Mouse (Mus musculus): Measurements from ENCODE around the gene Tipin. TPM values are rescaled to one million over a fixed set of nuclear protein-coding genes. Genes with fewer than 3 reads are reported as not detected.

Tipin gene
- total and polyA plus RNA-seq, 3 experiments = 179 to 443 (median 204) TPM

DNA sequence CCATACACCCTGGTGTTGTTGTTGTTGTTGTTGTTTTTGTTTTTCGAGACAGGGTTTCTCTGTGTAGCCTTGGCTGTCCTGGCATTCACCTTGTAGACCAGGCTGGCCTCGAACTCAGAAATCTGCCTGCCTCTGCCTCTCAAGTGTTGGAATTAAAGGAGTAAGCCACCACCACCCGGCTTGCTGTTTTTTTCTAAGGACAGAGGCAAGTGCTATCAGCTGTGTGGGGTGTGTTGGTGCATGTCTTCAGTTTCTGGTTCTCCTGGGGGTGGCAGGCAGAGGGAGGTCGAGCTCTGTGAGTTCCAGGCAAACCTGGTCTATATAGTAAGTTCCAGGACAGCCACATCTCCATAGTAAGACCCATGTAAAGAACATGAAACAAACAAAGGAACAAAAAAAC is 7.1 kb upstream of the Tipin start:
- H3K27ac ChIP-seq (ENCODE audit: insufficient read depth, low read depth) = no peak overlapping the region
- H3K79me2 ChIP-seq (replicated peaks; ENCODE audit: control insufficient read depth, extremely low read depth, insufficient read depth, poor library complexity, severe bottlenecking) = no peaks in the 10 kb centered on the region
- TF ChIP-seq USF2 (conservative IDR thresholded peaks at IDR 0.05; ENCODE audit: low read depth, low read length) = no peak
- no peak for TF ChIP-seq KAT2A (IDR thresholded peaks at IDR 0.05; ENCODE audit: insufficient replicate concordance, low read length)
- no peak for TF ChIP-seq GABPA (IDR thresholded peaks at IDR 0.05; ENCODE audit: insufficient replicate concordance, low read depth, low read length)
- TF ChIP-seq RAD21 (IDR thresholded peaks at IDR 0.05; ENCODE audit: low read depth, low read length) = no peak
- no peak for TF ChIP-seq ZNF384 (IDR thresholded peaks at IDR 0.05; ENCODE audit: low read depth, low read length)
- TF ChIP-seq MAX (IDR thresholded peaks at IDR 0.05; ENCODE audit: low read length) = no peak
- no peak for TF ChIP-seq SMC3 (IDR thresholded peaks at IDR 0.05; ENCODE audit: low read depth, low read length)
- TF ChIP-seq NRF1 (IDR thresholded peaks at IDR 0.05; ENCODE audit: low read depth, low read length) = no peak
- no peak for TF ChIP-seq PAX5 (IDR thresholded peaks at IDR 0.05; ENCODE audit: low read length)
- no peak for TF ChIP-seq ELF1 (IDR thresholded peaks at IDR 0.05; ENCODE audit: low read depth, low read length)
- TF ChIP-seq POLR2A (IDR thresholded peaks at IDR 0.05; ENCODE audit: low read depth, low read length) = no peak
- no peak for TF ChIP-seq SIN3A (IDR thresholded peaks at IDR 0.05; ENCODE audit: low read length)
- TF ChIP-seq NELFE (IDR thresholded peaks at IDR 0.05; ENCODE audit: low read depth, low read length) = no peak
- no peak for TF ChIP-seq MAZ (IDR thresholded peaks at IDR 0.05; ENCODE audit: low read depth, low read length)
- no peak for TF ChIP-seq IRF4 (IDR thresholded peaks at IDR 0.05; ENCODE audit: low read depth, low read length)
- no peak for TF ChIP-seq USF1 (IDR thresholded peaks at IDR 0.05; ENCODE audit: low read depth, low read length)
- no peak for TF ChIP-seq MEF2A (IDR thresholded peaks at IDR 0.05; ENCODE audit: borderline replicate concordance, low read depth, low read length)
- no peak overlapping the region for H3K9ac ChIP-seq (ENCODE audit: insufficient read depth, low read depth)
- H3K4me2 ChIP-seq (ENCODE audit: insufficient read depth, low read depth, poor library complexity, severe bottlenecking) = no peak overlapping the region
- peaks cover 0 to 15% of the 10 kb centered on the region in 2 experiments; a peak in 3 of 4 replicates for H3K4me1 ChIP-seq (ENCODE audit: control insufficient read depth in 1 of 2, insufficient read depth in 2 of 2)
- DNase-seq (ENCODE audit: extremely low read depth) = no peak
- no peaks in the 10 kb centered on the region for H3K36me3 ChIP-seq (replicated peaks in 1 of 2; ENCODE audit: control insufficient read depth in 1 of 2, insufficient read depth in 1 of 2, low read length in 1 of 2)
- H3K27me3 ChIP-seq (replicated peaks) = no peaks in the 10 kb centered on the region
- no peak overlapping the region for H3K4me3 ChIP-seq (replicated peaks in 1 of 3; ENCODE audit: low read depth in 2 of 3, low read length in 2 of 3, poor library complexity in 1 of 3)
- dilution Hi-C loops (cut with MboI; ENCODE audit: extremely low pct_ligation_motif_present, extremely low pct_unique_long_range_greater_than_20kb, low sequenced_read_pairs) = no loop called here
- in situ Hi-C loops (cut with MboI; ENCODE audit: low pct_ligation_motif_present, low pct_unique_long_range_greater_than_20kb, low sequenced_read_pairs) = no loop called here
- H3K9me3 ChIP-seq (replicated peaks; ENCODE audit: low read length) = no peaks in the 10 kb centered on the region

DNA sequence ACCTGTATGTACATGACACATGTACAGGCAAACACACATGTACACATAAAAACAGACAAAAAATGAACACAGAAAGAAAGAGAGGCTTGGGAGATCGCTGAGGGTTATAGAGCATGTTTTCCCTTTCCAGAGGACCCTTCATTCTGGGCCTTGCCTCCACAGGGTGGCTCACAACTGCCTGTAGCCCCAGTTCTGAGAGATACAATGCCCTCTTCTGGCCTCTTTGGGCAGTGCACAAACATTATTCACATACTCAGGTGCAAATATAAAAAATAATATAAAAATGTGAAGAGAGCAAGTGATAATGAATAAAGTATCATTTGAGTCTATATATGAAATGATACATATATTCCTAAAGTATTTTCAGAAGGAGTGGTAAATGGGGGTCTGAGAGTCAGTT is 6.5 kb upstream of the Tipin start:
- Histone ChIP-seq H3K27ac (ENCODE audit: insufficient read depth, low read depth) (no peak overlapping the region), H3K79me2 (replicated peaks; ENCODE audit: control insufficient read depth, extremely low read depth, insufficient read depth, poor library complexity, severe bottlenecking) (no peaks in the 10 kb centered on the region), H3K27me3 (replicated peaks) (no peaks in the 10 kb centered on the region), H3K4me1 (ENCODE audit: control insufficient read depth in 1 of 2, insufficient read depth in 2 of 2) (peaks cover 0 to 15% of the 10 kb centered on the region in 2 experiments; a peak in 3 of 4 replicates), H3K4me2 (ENCODE audit: insufficient read depth, low read depth, poor library complexity, severe bottlenecking) (no peak overlapping the region), H3K9ac (ENCODE audit: insufficient read depth, low read depth) (no peak overlapping the region), H3K4me3 (replicated peaks in 1 of 3; ENCODE audit: low read depth in 2 of 3, low read length in 2 of 3, poor library complexity in 1 of 3) (no peak overlapping the region), H3K36me3 (replicated peaks in 1 of 2; ENCODE audit: control insufficient read depth in 1 of 2, insufficient read depth in 1 of 2, low read length in 1 of 2) (no peaks in the 10 kb centered on the region), H3K9me3 (replicated peaks; ENCODE audit: low read length) (no peaks in the 10 kb centered on the region)
- TF ChIP-seq ZNF384 (IDR thresholded peaks at IDR 0.05; ENCODE audit: low read depth, low read length) (no peak), CTCF (conservative IDR thresholded peaks at IDR 0.05 in 1 of 2, IDR thresholded peaks at IDR 0.05 in 1 of 2; ENCODE audit: low read depth in 2 of 2, low read length in 2 of 2) (peak; percentile 10 to 62; a peak in 2 of 4 replicates), NELFE (IDR thresholded peaks at IDR 0.05; ENCODE audit: low read depth, low read length) (no peak), SMC3 (IDR thresholded peaks at IDR 0.05; ENCODE audit: low read depth, low read length) (peak; percentile 24; the same call in 1 of the 2 replicates), MEF2A (IDR thresholded peaks at IDR 0.05; ENCODE audit: borderline replicate concordance, low read depth, low read length) (no peak), JUN (IDR thresholded peaks at IDR 0.05; ENCODE audit: insufficient read depth, low read depth, low read length) (no peak), NRF1 (IDR thresholded peaks at IDR 0.05; ENCODE audit: low read depth, low read length) (no peak)
- in situ Hi-C loops (cut with MboI; ENCODE audit: low pct_ligation_motif_present, low pct_unique_long_range_greater_than_20kb, low sequenced_read_pairs) (no loop called here), dilution Hi-C loops (cut with MboI; ENCODE audit: extremely low pct_ligation_motif_present, extremely low pct_unique_long_range_greater_than_20kb, low sequenced_read_pairs) (no loop called here)
- peak; percentile 31 for DNase-seq (ENCODE audit: extremely low read depth)

Data from CH12.LX (cell line).